Mouse (Mus musculus): ENCODE results near the gene Fam126a.

The Fam126a gene

DNA sequence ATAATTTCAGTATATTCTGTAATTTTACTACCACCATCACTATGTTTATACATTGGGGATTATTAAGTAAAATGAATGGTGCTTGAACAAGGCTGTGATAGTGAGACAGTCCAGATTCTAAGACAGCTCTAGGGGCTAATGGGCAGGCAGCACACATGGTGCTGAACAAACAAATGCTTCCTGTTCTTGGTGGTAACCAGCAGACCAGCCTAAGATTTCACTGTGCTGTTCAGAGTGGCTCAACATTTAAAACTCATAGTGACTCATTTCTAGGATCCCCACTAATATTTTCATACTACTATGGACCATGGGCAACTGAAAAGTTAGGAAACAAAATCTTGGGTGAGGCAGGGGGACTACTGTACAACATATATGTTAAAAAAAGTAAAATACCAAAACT lies 10.1 kb upstream of the Fam126a start:
- no peak for DNase-seq (ENCODE audit: low spot score in 2 of 2)

DNA sequence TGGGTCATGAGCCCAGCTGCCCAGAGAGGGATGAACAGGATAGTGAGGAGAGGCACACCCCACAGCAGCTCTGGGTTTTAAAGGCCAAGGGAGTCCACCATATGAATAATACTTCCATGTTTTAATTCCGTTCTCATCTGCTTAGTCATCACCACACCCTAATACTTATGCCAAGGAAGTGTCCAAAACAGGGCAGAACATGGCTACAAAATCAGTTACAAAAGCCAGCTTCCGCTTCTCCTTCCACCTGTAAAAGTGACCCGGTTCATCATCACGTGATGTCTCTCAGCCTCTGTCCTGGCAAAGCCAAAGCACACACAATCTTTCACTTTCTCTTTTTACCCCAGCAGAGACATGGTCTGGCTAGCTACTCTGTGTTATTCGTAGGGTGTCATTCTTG lies 8.9 kb upstream of the Fam126a start:
- DNase-seq (ENCODE audit: low spot score in 2 of 2) = no peak

- DNase-seq (ENCODE audit: low spot score in 2 of 2) = no peak
Measured at GRCm38 (mm10) chr5:24038819-24039218, 8.3 kb upstream of the Fam126a start.

DNA sequence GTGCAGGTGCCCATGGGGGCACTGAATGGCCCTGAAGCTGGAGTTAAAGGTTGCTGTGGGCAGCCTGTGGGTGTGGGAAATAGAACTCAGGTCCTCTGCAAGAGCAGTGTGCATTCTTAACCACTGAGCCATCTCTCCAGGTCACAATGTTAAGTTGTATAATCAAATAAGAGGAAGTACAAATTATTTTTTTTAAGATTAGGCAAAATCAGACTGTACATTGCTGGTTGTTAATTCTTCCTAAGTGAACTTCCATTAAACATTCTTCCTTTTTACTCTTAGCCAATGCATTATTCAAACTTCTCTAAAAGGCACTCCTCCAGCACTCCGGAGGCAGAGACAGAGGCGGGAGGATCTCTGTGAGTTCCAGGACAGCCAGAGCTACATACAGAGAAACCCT lies 7.7 kb upstream of the Fam126a start:
- DNase-seq (ENCODE audit: low spot score in 2 of 2) = no peak

DNA sequence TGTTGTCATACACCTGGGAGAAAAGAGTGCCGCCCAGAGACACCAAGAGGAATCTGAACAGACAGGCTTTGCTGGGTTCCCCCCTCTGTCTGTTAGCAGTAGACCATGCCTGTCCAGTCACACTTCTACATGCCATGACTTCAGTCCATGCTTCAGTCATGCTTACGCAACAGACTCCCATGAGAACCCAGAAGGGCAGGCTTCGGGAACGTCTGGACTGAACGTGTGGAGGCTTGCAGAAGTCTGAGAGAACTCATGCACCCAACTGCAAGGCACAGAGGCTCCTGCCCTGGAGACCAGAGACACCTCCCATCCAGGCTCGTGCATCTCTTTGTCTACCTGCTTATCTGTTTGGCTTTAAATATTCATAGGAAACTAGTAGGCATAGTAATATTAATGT lies 6.2 kb upstream of the Fam126a start:
- no peak for DNase-seq (ENCODE audit: low spot score in 2 of 2)

- no peak for DNase-seq (ENCODE audit: low spot score in 2 of 2)
Measured at GRCm38 (mm10) chr5:24034970-24035369, 4.5 kb upstream of the Fam126a start.

DNA sequence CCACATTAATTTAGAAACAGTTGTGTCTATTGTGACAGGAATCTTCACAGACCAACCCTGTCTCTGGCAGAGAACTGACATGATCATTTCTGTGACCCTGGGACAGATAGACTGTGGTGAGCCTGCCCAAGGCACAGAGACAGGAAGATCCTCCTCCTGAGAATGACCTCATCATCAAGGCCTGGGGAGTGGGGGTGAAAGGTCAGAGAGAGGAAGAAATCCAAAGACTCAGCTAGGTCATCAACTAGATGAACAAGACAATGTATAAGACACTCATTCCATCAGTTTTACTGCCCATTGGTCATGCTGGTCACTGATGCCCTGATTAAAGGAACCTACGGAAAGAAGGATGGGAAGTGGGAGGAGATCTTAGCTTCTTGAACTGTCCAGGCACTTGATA lies 3.6 kb upstream of the Fam126a start:
- DNase-seq (ENCODE audit: low spot score in 2 of 2) = no peak

DNA sequence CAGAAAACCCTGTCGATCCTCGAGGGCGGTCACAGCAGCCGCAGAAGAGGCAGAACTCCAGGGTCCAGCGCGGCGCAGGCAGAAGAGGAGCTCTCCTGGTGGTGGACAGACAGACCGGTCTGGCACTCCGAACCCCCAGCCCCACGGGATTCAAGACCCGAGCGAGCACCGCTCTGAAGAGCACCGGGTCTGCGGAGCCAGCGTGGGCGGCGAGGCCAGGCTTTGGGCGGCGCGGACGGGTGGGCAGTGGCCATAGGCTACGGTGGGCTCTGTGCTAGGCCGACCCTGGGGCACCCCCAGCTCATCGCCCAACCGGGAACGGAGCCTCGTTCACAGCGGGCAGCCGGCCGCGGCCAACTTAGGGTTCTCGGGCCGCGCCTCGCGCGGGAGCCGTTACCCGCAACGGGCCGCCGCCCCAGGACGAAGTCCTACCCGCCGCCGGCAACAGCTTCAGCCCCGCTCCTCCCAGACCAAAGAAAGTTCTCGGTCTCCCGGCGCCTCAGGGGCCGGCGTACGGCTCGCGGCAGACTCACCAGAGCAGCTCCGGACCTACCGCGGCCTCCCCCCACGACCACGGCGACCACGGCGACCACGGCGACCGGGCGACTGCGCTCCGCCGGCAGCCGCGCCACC lies 428 bp downstream of the Fam126a start:
- DNase-seq (ENCODE audit: low spot score in 2 of 2) = no peak

GRCm38 (mm10) chr5:24029331-24029771 lies 1.1 kb downstream of the Fam126a start:
- peak; percentile 41 to 53 for DNase-seq (ENCODE audit: low spot score in 2 of 2)

GRCm38 (mm10) chr5:24024957-24025356 lies 5.5 kb downstream of the Fam126a start:
- no peak for DNase-seq (ENCODE audit: low spot score in 2 of 2)

DNA sequence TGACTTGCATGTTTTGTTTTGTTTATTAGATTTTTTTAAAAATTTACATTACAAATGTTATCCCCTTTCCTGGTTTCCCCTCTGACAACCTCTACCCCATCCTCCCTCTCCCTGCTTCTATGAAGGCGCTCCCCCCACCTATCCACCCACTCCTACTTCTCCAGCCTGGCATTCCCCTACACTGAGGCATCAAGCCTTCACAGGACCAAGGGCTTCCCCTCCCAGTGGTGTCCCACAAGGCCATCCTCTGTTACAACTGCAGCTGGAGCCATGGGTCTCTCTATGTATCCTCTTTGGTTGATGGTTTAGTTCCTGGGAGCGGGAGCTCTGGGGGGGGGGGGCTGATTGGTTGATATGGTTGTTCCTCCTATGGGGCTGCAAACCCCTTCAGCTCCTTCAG lies 7.3 kb downstream of the Fam126a start:
- DNase-seq (ENCODE audit: low spot score in 2 of 2) = no peak

DNA sequence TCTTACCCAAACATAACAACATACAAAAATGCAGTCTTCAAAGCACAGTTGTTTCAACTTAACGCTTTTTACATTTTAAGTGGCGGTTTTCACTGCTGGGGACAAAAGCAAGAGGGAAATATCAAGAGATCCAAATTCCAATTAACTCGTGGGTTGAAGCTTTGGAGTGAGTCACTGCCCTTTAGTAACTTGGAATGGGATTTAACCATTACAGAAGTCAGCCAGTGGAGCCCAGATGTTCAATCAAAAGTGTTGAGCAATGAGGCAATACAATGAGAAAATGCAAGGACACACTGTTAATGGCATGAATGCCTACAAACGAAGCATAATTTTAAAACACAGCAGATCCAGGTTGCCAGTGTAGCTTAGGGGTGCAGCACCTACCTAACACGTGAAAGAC lies 8.8 kb downstream of the Fam126a start:
- DNase-seq (ENCODE audit: low spot score in 2 of 2) = no peak

DNA sequence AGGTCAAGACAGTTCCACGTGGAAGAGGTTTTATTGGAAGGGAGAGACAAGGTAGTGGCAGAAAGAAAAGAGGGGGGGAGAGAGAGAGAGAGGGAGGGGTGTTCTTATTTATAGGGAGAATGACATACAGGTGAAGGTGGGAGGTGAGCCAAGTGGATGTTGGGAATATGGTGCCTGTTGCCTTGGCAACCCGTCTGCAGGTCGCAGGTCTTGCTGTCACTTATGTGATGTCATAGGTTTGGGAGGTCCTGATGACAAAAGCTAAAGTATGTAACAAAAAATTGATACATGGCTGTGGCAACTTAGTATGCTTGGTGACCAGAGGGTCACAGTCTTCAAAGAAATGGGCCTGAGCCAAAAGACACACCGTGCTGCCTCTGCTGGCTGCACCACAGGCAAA lies 10.1 kb downstream of the Fam126a start:
- DNase-seq (ENCODE audit: low spot score in 2 of 2) = no peak

GRCm38 (mm10) chr5:24019341-24020185 lies 10.9 kb downstream of the Fam126a start:
- DNase-seq (ENCODE audit: low spot score in 2 of 2) = no peak

GRCm38 (mm10) chr5:24018621-24019261 lies 11.7 kb downstream of the Fam126a start:
- no peak for DNase-seq (ENCODE audit: low spot score in 2 of 2)

DNA sequence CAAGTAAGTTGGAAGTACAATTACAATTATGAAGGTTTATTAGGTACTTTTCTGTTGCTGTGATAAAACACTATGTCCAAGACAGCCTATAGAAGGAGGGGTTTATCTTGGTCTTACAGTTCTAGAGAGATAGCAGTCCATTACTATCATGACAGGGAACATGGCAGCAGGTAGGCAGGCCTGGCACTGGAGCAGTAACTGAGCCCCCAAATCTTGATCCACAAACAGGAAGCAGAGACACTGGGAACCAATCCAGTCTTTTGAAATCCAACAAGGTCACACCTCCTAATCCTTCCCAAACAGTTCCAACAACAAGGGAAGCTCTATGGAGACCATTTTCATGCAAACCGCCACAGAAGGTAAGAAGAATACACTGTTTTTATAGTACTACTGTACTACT lies 13.6 kb downstream of the Fam126a start:
- no peak for DNase-seq (ENCODE audit: low spot score in 2 of 2)

DNA sequence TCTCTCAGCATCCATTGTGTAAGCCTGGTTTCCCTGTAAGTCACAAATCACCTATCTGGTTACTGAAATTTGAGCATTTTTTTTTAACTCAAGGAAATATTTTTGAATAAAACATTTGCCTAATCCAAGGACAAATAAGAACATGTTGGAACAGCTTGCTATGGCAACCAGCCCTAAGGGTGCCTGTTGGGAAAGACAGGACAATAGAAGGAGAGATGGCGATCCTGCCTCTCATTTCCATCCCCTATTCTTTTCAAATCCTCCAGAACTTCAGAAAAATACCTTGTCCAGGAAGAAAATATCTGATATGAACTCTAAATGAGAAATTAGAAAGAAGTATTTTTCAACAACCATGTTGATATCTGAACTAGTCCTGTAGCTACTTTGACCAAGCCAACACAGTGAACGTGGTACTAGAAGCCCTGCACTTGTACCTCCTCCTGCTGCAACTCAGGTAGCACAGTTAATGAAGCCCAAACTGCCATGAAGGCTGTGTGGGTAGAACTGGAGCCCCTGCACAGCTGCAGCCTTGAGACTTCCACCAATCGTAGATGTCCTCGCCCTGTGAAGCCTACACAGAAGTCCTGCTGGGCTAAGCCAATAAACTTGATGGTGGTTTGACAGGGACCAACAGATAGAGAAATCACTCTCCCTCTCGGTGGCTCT lies 17.0 kb downstream of the Fam126a start:
- DNase-seq (ENCODE audit: low spot score in 2 of 2) = no peak

GRCm38 (mm10) chr5:23999083-23999671 lies 31.3 kb downstream of the Fam126a start:
- DNase-seq (ENCODE audit: low spot score in 2 of 2) = no peak

GRCm38 (mm10) chr5:23995951-23996350 lies 34.5 kb downstream of the Fam126a start:
- no peak for DNase-seq (ENCODE audit: low spot score in 2 of 2)

DNA sequence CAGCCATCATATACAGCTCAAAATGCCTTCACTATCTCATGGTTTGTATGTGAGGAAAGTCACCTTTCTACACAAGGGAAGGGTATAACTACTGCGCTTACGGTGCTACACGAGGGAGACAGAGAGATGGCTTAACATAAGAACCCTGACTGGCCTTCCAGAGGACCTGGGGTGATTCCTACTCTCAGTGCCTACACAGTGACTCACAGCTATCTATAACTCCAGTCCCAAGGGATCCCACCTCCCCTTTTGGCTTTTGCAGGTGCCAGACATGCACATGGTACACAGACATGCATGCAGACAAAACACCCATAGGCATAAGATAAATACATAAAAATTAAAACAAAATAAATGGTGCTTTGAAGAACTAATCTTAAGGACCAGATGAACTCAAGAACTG lies 35.6 kb downstream of the Fam126a start:
- DNase-seq (ENCODE audit: low spot score in 2 of 2) = no peak

GRCm38 (mm10) chr5:23994231-23994630 lies 36.3 kb downstream of the Fam126a start:
- no peak for DNase-seq (ENCODE audit: low spot score in 2 of 2)

DNA sequence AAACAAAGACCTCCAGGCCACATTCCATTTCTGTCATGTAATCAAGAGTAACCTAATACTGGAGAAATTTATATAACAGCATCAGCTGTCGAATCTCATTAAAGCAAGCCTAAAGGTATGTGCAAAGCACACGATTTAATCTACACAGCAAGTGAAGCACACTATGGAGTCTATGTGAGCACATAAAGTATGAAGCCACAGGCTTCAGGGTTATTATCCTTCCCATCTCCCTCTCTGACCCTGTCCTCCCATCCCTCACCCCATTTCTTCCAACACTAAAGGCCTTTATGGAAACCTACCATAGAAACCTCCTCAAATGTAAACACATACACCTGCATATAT lies 37.0 kb downstream of the Fam126a start:
- no peak for DNase-seq (ENCODE audit: low spot score in 2 of 2)

Data from right cerebral cortex, adult 2 months (tissue).